Mouse (Mus musculus): Measurements from ENCODE around the gene Thy1. TPM values are rescaled to one million over a fixed set of nuclear protein-coding genes. Genes with fewer than 3 reads are reported as not detected.

Thy1 gene
- polyA plus RNA-seq, 1 experiment from 2014 or later, result 0.55 TPM

DNA sequence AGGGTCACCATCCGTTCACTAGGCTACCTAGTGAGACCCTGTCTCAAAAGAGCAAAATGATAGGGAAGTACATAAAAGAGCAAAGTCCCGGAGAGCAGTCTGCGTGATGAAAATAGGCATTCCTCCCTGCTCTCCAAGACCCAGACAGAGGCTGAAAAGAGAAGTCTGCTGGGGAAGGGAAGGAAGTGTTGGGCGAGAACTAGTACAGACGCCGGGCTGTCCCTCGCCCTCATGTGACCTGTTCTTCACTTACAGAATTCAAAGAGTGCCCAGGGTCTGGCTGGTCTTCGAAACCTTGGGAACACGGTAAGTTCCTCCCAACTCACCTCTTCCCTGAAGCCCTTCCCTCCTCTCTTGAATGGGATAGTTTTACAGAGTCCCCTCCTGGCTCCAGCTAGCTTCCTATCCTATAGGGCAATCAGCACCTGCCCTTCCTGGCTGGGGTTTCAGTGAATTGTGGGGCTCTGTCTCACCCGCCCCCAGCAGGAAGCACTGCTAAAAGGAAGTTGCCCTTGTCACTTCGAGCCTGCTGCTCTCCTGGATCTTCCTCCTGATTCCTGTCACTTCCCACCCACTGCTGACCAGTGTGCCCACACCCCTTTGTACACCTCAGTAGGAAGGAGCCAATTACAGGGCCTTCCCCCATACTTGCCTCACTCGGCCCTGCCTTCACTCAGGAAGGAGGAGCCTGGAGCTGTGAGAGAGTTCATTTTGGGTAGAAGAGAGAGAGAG, 45.9 kb downstream of the Thy1 start:
- no peak overlapping the region for H3K9ac ChIP-seq
- ATAC-seq (ENCODE audit: low FRiP score), result no peak
- no peaks in the 10 kb centered on the region; the same call in 1 of the 2 replicates for H3K36me3 ChIP-seq
- peaks cover 50% of the 10 kb centered on the region for H3K27me3 ChIP-seq
- WGBS, result 73% methylated on average over 12 of the region's 12 CpGs
- no peaks in the 10 kb centered on the region for H3K9me3 ChIP-seq
- no peak overlapping the region for H3K4me3 ChIP-seq
- no peak overlapping the region for H3K27ac ChIP-seq
- no peak overlapping the region for H3K4me2 ChIP-seq
- peaks cover 31% of the 10 kb centered on the region for H3K4me1 ChIP-seq (replicated peaks)

DNA sequence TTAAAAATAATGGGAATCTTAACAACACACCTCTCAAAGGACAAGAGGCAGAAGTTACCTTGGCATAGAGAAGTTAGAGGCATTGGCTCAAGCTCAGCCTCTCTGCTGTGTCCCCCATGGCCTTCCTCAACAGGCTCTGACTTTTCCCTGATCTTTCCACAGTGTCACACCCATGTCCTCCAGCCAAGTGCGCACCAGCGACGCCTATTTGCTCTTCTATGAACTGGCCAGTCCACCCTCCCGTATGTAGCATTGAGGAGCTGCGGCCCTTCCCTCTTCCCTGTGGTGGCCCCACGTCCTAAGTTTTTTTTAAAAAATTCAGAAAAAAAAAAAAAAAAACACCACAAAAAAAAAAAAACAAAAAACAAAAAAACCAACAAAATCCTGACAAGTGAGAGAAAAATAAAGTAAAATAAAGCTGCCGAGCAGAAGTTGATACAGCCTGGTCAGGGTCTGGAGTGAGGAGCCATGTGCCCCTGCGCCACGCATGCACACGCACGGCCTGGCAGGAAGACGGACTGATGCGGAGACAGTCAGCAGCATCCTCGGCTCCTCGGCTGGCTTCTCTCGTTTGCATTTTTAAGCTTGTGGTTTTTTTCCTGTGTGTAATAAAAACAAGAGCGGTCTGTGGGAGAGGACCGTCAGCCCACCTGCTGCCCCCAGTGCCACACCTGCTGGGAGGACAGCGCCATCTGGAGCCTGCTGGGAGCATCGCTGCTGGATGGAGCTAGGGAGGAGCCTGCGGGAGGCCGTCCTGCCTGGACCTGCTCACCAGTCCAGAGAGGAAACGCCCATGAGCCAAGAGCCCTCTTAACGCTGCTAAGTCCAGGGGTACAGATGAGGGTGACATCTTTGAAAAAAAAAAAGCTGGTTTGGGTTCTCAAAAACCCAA, 50.7 kb downstream of the Thy1 start:
- ATAC-seq (ENCODE audit: low FRiP score), result no peak
- WGBS, result 28% methylated on average over 24 of the region's 24 CpGs
- no peaks in the 10 kb centered on the region; the same call in 1 of the 2 replicates for H3K36me3 ChIP-seq
- peaks cover 17% of the 10 kb centered on the region for H3K4me1 ChIP-seq (replicated peaks)
- no peak overlapping the region for H3K27ac ChIP-seq
- peak overlapping the region; percentile 49 for H3K4me2 ChIP-seq
- H3K9ac ChIP-seq, result no peak overlapping the region
- H3K4me3 ChIP-seq, result peak overlapping the region; percentile 21; the same call in 1 of the 2 replicates
- H3K27me3 ChIP-seq, result peaks cover 11% of the 10 kb centered on the region
- H3K9me3 ChIP-seq, result no peaks in the 10 kb centered on the region

DNA sequence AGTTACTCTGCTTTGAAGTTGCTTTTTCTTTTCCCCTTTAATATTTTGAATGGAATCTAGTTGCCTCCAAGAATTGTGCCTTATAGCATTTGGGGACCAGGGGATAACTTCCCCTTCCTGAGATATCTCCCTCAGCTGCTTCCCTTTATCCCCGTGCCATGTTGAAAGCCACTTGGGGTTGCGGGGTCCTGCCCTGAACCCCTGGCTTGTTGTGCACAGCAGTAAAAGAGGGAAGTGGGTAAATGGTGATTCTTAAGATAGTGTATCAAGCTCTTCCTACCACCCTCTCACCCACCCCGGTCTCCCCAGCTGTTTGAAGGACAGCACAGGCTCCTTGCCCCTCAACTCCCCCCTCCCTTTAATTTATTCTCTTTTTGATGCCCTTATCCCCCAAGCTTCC, 51.6 kb downstream of the Thy1 start:
- Histone ChIP-seq H3K4me1 (replicated peaks) (peaks cover 17% of the 10 kb centered on the region), H3K27me3 (0 out of 2 replicates have a peak, but pooled peaks cover 2% of the 10 kb centered on the region), H3K9ac (no peak overlapping the region), H3K4me3 (no peak overlapping the region), H3K4me2 (no peak overlapping the region), H3K9me3 (no peaks in the 10 kb centered on the region), H3K27ac (no peak overlapping the region), H3K36me3 (no peaks in the 10 kb centered on the region; the same call in 1 of the 2 replicates)
- WGBS, result 79% methylated on average over 3 of the region's 3 CpGs
- ATAC-seq (ENCODE audit: low FRiP score), result no peak

DNA sequence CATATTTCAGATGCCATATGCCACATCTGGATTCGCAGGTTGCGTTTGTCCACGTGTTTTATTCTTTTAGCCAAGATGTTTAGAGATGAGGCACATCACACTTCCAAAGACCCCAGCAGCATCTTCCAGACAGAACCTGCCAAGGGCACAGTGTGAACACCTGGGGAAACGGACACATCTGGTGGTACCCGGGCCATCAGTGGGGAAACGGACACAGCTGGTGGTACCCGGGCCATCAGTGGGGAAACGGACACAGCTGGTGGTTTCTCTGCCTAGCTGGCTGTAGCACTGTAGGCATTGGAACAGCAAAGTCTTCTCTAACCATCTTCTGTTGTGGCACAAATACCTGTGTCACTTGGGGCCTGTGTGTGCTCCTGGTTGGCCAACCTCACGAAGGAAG, 52.6 kb downstream of the Thy1 start:
- no peak overlapping the region for H3K27ac ChIP-seq
- H3K36me3 ChIP-seq, result no peaks in the 10 kb centered on the region; the same call in 1 of the 2 replicates
- WGBS, result 88% methylated on average over 9 of the region's 9 CpGs
- no peak for ATAC-seq (ENCODE audit: low FRiP score)
- H3K9ac ChIP-seq, result no peak overlapping the region
- H3K27me3 ChIP-seq, result no peaks in the 10 kb centered on the region
- no peak overlapping the region for H3K4me3 ChIP-seq
- no peak overlapping the region for H3K4me2 ChIP-seq
- no peaks in the 10 kb centered on the region for H3K9me3 ChIP-seq
- peaks cover 17% of the 10 kb centered on the region for H3K4me1 ChIP-seq (replicated peaks)

DNA sequence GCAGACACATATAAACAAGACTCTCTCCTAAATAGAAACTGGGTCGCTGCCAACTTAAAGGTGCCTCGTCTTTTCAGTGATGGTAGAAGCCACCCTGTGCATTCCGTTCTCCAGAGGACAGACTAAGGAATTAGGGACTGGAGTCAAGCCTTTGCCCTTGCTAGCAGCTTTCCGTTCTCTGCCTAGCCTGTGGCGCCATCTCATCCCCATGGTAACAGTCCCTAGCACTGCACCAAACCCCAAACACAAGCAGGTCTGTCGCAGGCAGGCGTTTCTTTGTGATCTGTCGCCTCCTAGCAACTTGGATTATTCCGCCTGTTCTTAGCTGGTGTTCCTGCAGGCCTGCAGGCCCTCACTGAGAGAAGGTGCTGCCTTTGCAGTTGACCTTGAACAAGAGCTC, 53.4 kb downstream of the Thy1 start:
- Histone ChIP-seq H3K9me3 (no peaks in the 10 kb centered on the region), H3K4me1 (replicated peaks) (peaks cover 17% of the 10 kb centered on the region), H3K4me3 (no peak overlapping the region), H3K4me2 (no peak overlapping the region), H3K27ac (peak overlapping the region; percentile 40), H3K36me3 (no peaks in the 10 kb centered on the region), H3K27me3 (no peaks in the 10 kb centered on the region), H3K9ac (0 out of 2 replicates have a peak overlapping the region, but pooled peaks have one; percentile 0)
- 17% methylated on average over 9 of the region's 9 CpGs for WGBS
- 0 out of 2 replicates have a peak, but pooled peaks have one; percentile 22 for ATAC-seq (ENCODE audit: low FRiP score)

Other genes with a start within 250 kb of the Thy1 start
- 8.1 and 12.2 TPM in 2 replicates for gene Usp2, start 23.6 kb downstream of the Thy1 start, polyA plus RNA-seq (2015; fragmentation: Nextera tagmentation; extraction: Ambion mirVana)
- gene Mfrp, start 58.3 kb downstream of the Thy1 start, polyA plus RNA-seq (2015; fragmentation: Nextera tagmentation; extraction: Ambion mirVana), result 0.22 TPM in 1 of 2 replicates, not detected in the other
- 3.2 and 5.3 TPM in 2 replicates for gene C1qtnf5, start 63.9 kb downstream of the Thy1 start, polyA plus RNA-seq (2015; fragmentation: Nextera tagmentation; extraction: Ambion mirVana)
- gene Gm49380, start 70.1 kb downstream of the Thy1 start, polyA plus RNA-seq (2015; fragmentation: Nextera tagmentation; extraction: Ambion mirVana), result 0.12 and 0.49 TPM in 2 replicates
- 27.9 and 29.2 TPM in 2 replicates for gene Rnf26, start 70.1 kb downstream of the Thy1 start, polyA plus RNA-seq (2015; fragmentation: Nextera tagmentation; extraction: Ambion mirVana)
- gene Mcam, start 91.1 kb downstream of the Thy1 start, polyA plus RNA-seq (2015; fragmentation: Nextera tagmentation; extraction: Ambion mirVana), result 13.1 and 14.0 TPM in 2 replicates
- gene Cbl, start 190.7 kb downstream of the Thy1 start, polyA plus RNA-seq (2015; fragmentation: Nextera tagmentation; extraction: Ambion mirVana), result 21.5 and 24.4 TPM in 2 replicates
- not detected in 2 replicates for gene Ccdc153, start 197.3 kb downstream of the Thy1 start, polyA plus RNA-seq (2015; fragmentation: Nextera tagmentation; extraction: Ambion mirVana)
- gene Pdzd3, start 208.1 kb downstream of the Thy1 start, polyA plus RNA-seq (2015; fragmentation: Nextera tagmentation; extraction: Ambion mirVana), result 0.17 and 0.48 TPM in 2 replicates
- 4.4 TPM in 2 replicates for gene Nlrx1, start 225.2 kb downstream of the Thy1 start, polyA plus RNA-seq (2015; fragmentation: Nextera tagmentation; extraction: Ambion mirVana)
- gene Abcg4, start 245.2 kb downstream of the Thy1 start, polyA plus RNA-seq (2015; fragmentation: Nextera tagmentation; extraction: Ambion mirVana), result 18.0 and 20.1 TPM in 2 replicates

Data from hindbrain, embryonic 13.5 days (tissue).